21 mouse cellular contexts compared by ENCODE assay signal in the genomic region with DNA sequence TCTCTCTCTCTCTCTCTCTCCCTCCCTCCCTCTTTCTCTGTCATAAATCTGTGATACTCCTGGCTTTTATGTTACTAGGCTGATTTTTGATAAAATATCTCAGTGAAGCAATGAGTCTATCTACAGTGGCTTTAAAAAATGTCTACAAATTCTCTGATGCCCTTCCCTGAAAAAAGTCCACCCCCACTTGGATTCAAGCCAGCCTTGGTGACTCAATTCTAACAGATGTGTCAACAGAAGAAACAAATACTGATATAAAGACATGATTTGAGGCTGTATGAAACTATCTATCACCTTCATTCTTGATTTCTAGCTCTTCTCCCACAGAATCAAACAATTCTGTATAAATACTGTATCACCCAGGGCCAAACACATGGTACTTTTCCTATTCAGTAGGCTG.
DNase-seq lines count a peak whose midpoint lies in the region; ATAC-seq lines count a peak whose summit lies in the region.
"Had no signal": no experiment of that assay in that cellular context is flagged by ENCODE, and none has a peak within 500 bp of the region (broad histone marks: within the 10 kb centered on the region; RNA-seq: fewer than 3 reads in every experiment).

No protein-coding gene starts in this region.

- H3K9me3 ChIP-seq in heart, embryonic 12.5 days (replicated peaks), result no peaks in the 10 kb centered on the region
- H3K9me3 ChIP-seq: embryonic facial prominence, embryonic 12.5 days; forebrain, embryonic 15.5 days; hindbrain, embryonic 12.5 days; limb, embryonic 12.5 days; liver, embryonic 13.5 days; midbrain, embryonic 13.5 days had no signal

- H3K27ac ChIP-seq in heart, embryonic 12.5 days (ENCODE audit: poor library complexity, severe bottlenecking), result no peak overlapping the region
- H3K27ac ChIP-seq: embryonic facial prominence, embryonic 12.5 days; forebrain, embryonic 15.5 days; heart, adult 2 months; hindbrain, embryonic 12.5 days; limb, embryonic 12.5 days; liver, embryonic 13.5 days; midbrain, embryonic 13.5 days had no signal

- H3K9ac ChIP-seq in heart, embryonic 12.5 days, result no peak overlapping the region
- H3K9ac ChIP-seq: embryonic facial prominence, embryonic 12.5 days; forebrain, embryonic 15.5 days; hindbrain, embryonic 12.5 days; limb, embryonic 12.5 days; liver, embryonic 13.5 days; midbrain, embryonic 13.5 days had no signal

- H3K4me3 ChIP-seq in heart, embryonic 12.5 days, result no peak overlapping the region
- H3K4me3 ChIP-seq: embryonic facial prominence, embryonic 12.5 days; erythroblast, embryonic 14.5 days; forebrain, embryonic 15.5 days; heart, adult 2 months; hindbrain, embryonic 12.5 days; limb, embryonic 12.5 days; liver, embryonic 13.5 days; midbrain, embryonic 13.5 days had no signal

- H3K4me2 ChIP-seq in heart, embryonic 12.5 days, result no peak overlapping the region
- H3K4me2 ChIP-seq: embryonic facial prominence, embryonic 12.5 days; forebrain, embryonic 15.5 days; hindbrain, embryonic 12.5 days; limb, embryonic 12.5 days; liver, embryonic 13.5 days; midbrain, embryonic 13.5 days had no signal

- no peak for ATAC-seq in heart, embryonic 12.5 days (ENCODE audit: insufficient number of reproducible peaks, low FRiP score)
- ATAC-seq: forebrain, embryonic 15.5 days; lung, postnatal 0 days; midbrain, embryonic 13.5 days had no signal

- DNase-seq in adrenal gland, postnatal 10 days, result peak; percentile 36
- no peak for DNase-seq in adrenal gland, adult 18-20 months (ENCODE audit: low spot score in 2 of 2)
- DNase-seq in left cerebral cortex, postnatal 14 days (ENCODE audit: low spot score in 2 of 2), result peak; percentile 6 to 17
- no peak for DNase-seq in left cerebral cortex, postnatal 36 days (ENCODE audit: low spot score in 2 of 2)
- DNase-seq in right cerebral cortex, adult 2 months (ENCODE audit: low spot score in 2 of 2), result peak; percentile 23 to 59
- DNase-seq in right cerebral cortex, postnatal 4 days, result no peak
- DNase-seq: cerebellum, adult 9-10 months; gastrocnemius, postnatal 14 days; heart, adult 2 months; kidney, adult 8-10 months; kidney, postnatal 14 days; liver, embryonic 13.5 days had no signal

- H3K4me1 ChIP-seq in heart, embryonic 12.5 days (replicated peaks), result peaks cover 12% of the 10 kb centered on the region; the same call in 1 of the 2 replicates
- H3K4me1 ChIP-seq: embryonic facial prominence, embryonic 12.5 days; liver, embryonic 13.5 days had no signal

- no peaks in the 10 kb centered on the region for H3K36me3 ChIP-seq in heart, embryonic 12.5 days
- H3K36me3 ChIP-seq: embryonic facial prominence, embryonic 12.5 days; forebrain, embryonic 15.5 days; hindbrain, embryonic 12.5 days; limb, embryonic 12.5 days; liver, embryonic 13.5 days; midbrain, embryonic 13.5 days had no signal

- no peaks in the 10 kb centered on the region for H3K27me3 ChIP-seq in heart, embryonic 12.5 days (replicated peaks)
- H3K27me3 ChIP-seq: CH12.LX; embryonic facial prominence, embryonic 12.5 days; forebrain, embryonic 15.5 days; hindbrain, embryonic 12.5 days; limb, embryonic 12.5 days; liver, embryonic 13.5 days; midbrain, embryonic 13.5 days had no signal

- intact Hi-C loops in left cerebral cortex, postnatal 14 days (cut with DNase I), result no loop called here
- intact Hi-C loops in left cerebral cortex, postnatal 36 days (cut with DNase I), result no loop called here

Comparison
In these comparisons a context has a peak if more than half of its experiments do, and no peak if none do; other contexts are left out.
1. DNase-seq: peak in adrenal gland, postnatal 10 days (single experiment), left cerebral cortex, postnatal 14 days (2 of 2) and right cerebral cortex, adult 2 months (2 of 2); none in adrenal gland, adult 18-20 months (0 of 2), left cerebral cortex, postnatal 36 days (0 of 2) and right cerebral cortex, postnatal 4 days (single experiment).